Mouse (Mus musculus) G1E (cell line): ENCODE results near the gene Maco1.

Source experiments
- CTCF ChIP-seq: IDR thresholded peaks from 2 replicates; pipeline ENCODE4 v1.5.1; 2012; ENCODE audit warnings: low read depth, low read length, inconsistent platforms, mixed read lengths
- POLR2AphosphoS5 ChIP-seq: IDR thresholded peaks from 2 replicates; pipeline ENCODE4 v1.6.1; 2012; ENCODE audit warnings: low read depth, low read length, inconsistent platforms; ENCODE audit not compliant: insufficient replicate concordance
- TAL1 ChIP-seq: conservative IDR thresholded peaks from 2 replicates; pipeline ENCODE4 v1.6.1; 2012; ENCODE audit warnings: low read depth, low read length, inconsistent platforms, mixed read lengths

DNA sequence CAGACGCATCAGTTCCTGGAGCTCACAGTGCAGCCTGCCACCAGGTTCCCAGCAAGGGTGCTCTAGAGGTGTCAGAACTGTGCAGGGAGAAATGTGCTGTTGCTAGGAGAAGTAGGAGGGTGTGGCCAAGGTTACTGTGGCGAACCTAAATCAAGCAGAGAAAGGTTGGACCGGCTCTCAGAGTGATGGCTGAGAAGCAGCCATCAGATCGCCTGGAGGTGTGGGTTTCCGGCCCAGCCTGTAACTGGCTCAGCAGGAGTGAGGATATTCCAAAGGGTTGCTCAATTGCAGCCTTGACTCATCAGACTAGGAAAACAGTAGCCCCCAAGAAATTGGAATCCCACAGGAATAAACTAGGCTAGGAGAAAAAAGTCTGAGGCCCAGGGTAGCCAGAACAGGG lies 3.4 kb upstream of the Maco1 start:
- TF ChIP-seq CTCF = no peak
- no peak for TF ChIP-seq TAL1
- no peak for TF ChIP-seq POLR2AphosphoS5
